Mouse (Mus musculus) MEL (cell line): ENCODE data around the gene Grk5. TPM values are rescaled to one million over a fixed set of nuclear protein-coding genes. Genes with fewer than 3 reads are reported as not detected.
A peak's percentile ranks its signal among the peaks of the same experiment; 100 is the strongest.

Experiments used
- DNase-seq: peaks from one replicate; pipeline ENCODE4 v3.0.0; 2011; ENCODE audit warnings: low read depth, low spot score
- H3K27ac ChIP-seq: 2 replicates; pipeline ENCODE4 v1.5.1; 2012; ENCODE audit warnings: low read depth, mild to moderate bottlenecking, control low read depth, low read length, moderate library complexity; ENCODE audit not compliant: control insufficient read depth
- H3K27me3 ChIP-seq, 2 experiments: fragments of 150-350 bp in 1 of 2; sonication (generic) in 1 of 2; 2 replicates each; pipeline ENCODE4 v1.6.1; 2012; ENCODE audit warnings: low read length in 2 of 2, mild to moderate bottlenecking in 2 of 2, improper control_type of control experiment in 1 of 2, moderate library complexity in 1 of 2; ENCODE audit not compliant: insufficient read depth in 2 of 2, control insufficient read depth in 1 of 2
- H3K36me3 ChIP-seq, 2 experiments: 2 replicates each; pipeline ENCODE4 v1.6.1; 2012 to 2014; ENCODE audit warnings: low read length in 2 of 2, improper control_type of control experiment in 1 of 2, inconsistent platforms in 1 of 2, mild to moderate bottlenecking in 1 of 2; ENCODE audit not compliant: insufficient read depth in 2 of 2, control insufficient read depth in 1 of 2
- H3K4me1 ChIP-seq, 2 experiments: fragments of 150-350 bp in 1 of 2; sonication (generic) in 1 of 2; 2 replicates each; pipeline ENCODE4 v1.6.1; 2012; ENCODE audit warnings: low read length in 2 of 2, improper control_type of control experiment in 1 of 2, mild to moderate bottlenecking in 1 of 2; ENCODE audit not compliant: insufficient read depth in 2 of 2, control insufficient read depth in 1 of 2
- H3K4me3 ChIP-seq, 2 experiments: fragments of 150-350 bp in 1 of 2; sonication (generic) in 1 of 2; 2 replicates each; pipeline ENCODE4 v1.5.1; 2012; ENCODE audit warnings: low read depth in 2 of 2, low read length in 2 of 2, mild to moderate bottlenecking in 2 of 2, moderate library complexity in 2 of 2, control low read depth in 1 of 2, improper control_type of control experiment in 1 of 2; ENCODE audit not compliant: control insufficient read depth in 1 of 2, insufficient read depth in 1 of 2
- H3K79me2 ChIP-seq: 2 replicates; pipeline ENCODE4 v1.6.1; 2012; ENCODE audit warnings: mild to moderate bottlenecking, low read length, moderate library complexity; ENCODE audit not compliant: control insufficient read depth, poor library complexity, insufficient read depth
- H3K9ac ChIP-seq: 2 replicates; pipeline ENCODE4 v1.6.1; 2012; ENCODE audit warnings: low read depth, mild to moderate bottlenecking, control low read depth, low read length, moderate library complexity; ENCODE audit not compliant: control insufficient read depth, poor library complexity, severe bottlenecking
- H3K9me3 ChIP-seq: fragments of 150-350 bp; sonication (generic); replicated peaks from 2 replicates; pipeline ENCODE4 v1.6.1; 2012; ENCODE audit warnings: mild to moderate bottlenecking, low read length, improper control_type of control experiment, moderate library complexity; ENCODE audit not compliant: insufficient read depth
- BHLHE40 ChIP-seq: IDR thresholded peaks from 2 replicates; pipeline ENCODE4 v1.6.1; 2012; ENCODE audit warnings: low read depth, mild to moderate bottlenecking, inconsistent platforms, low read length, improper control_type of control experiment, borderline replicate concordance
- CHD1 ChIP-seq: IDR thresholded peaks from 2 replicates; pipeline ENCODE4 v1.6.1; 2012; ENCODE audit warnings: low read depth, mild to moderate bottlenecking, inconsistent platforms, low read length, improper control_type of control experiment
- CHD2 ChIP-seq: IDR thresholded peaks from 2 replicates; pipeline ENCODE4 v1.6.1; 2011; ENCODE audit warnings: low read length, improper control_type of control experiment
- ELF1 ChIP-seq: IDR thresholded peaks from 2 replicates; pipeline ENCODE4 v1.6.1; 2014; ENCODE audit warnings: low read depth, mild to moderate bottlenecking, inconsistent platforms, low read length, improper control_type of control experiment, moderate library complexity
- EP300 ChIP-seq, 2 experiments: IDR thresholded peaks; 2 replicates each; pipeline ENCODE4 v1.6.1; 2011; ENCODE audit warnings: improper control_type of control experiment in 2 of 2, low read length in 2 of 2, low read depth in 1 of 2, mild to moderate bottlenecking in 1 of 2
- ETS1 ChIP-seq: IDR thresholded peaks from 2 replicates; pipeline ENCODE4 v1.6.1; 2012; ENCODE audit warnings: low read depth, mild to moderate bottlenecking, inconsistent platforms, low read length, improper control_type of control experiment, moderate library complexity
- GABPA ChIP-seq: IDR thresholded peaks from 2 replicates; pipeline ENCODE4 v1.6.1; 2012; ENCODE audit warnings: low read depth, mild to moderate bottlenecking, inconsistent platforms, low read length, improper control_type of control experiment, moderate library complexity
- JUND ChIP-seq: IDR thresholded peaks from 2 replicates; pipeline ENCODE4 v1.6.1; 2011; ENCODE audit warnings: low read depth, mild to moderate bottlenecking, improper control_type of control experiment, low read length
- MAX ChIP-seq: IDR thresholded peaks from 2 replicates; pipeline ENCODE4 v1.6.1; 2011; ENCODE audit warnings: low read length, improper control_type of control experiment
- MAZ ChIP-seq: IDR thresholded peaks from 2 replicates; pipeline ENCODE4 v1.6.1; 2012; ENCODE audit warnings: low read depth, mild to moderate bottlenecking, inconsistent platforms, low read length, improper control_type of control experiment
- MXI1 ChIP-seq: IDR thresholded peaks from 2 replicates; pipeline ENCODE4 v1.6.1; 2011; ENCODE audit warnings: mild to moderate bottlenecking, low read depth, low read length, improper control_type of control experiment
- MYB ChIP-seq: IDR thresholded peaks from 2 replicates; pipeline ENCODE4 v1.6.1; 2011; ENCODE audit warnings: mild to moderate bottlenecking, low read depth, low read length, improper control_type of control experiment
- MYC ChIP-seq: IDR thresholded peaks from 2 replicates; pipeline ENCODE4 v1.6.1; 2011; ENCODE audit warnings: low read depth, mild to moderate bottlenecking, low read length, improper control_type of control experiment, moderate library complexity
- NELFE ChIP-seq: IDR thresholded peaks from 2 replicates; pipeline ENCODE4 v1.6.1; 2011; ENCODE audit warnings: low read depth, low read length, improper control_type of control experiment
- NRF1 ChIP-seq: IDR thresholded peaks from 2 replicates; pipeline ENCODE4 v1.6.1; 2014; ENCODE audit warnings: low read depth, mild to moderate bottlenecking, inconsistent platforms, low read length, improper control_type of control experiment, moderate library complexity; ENCODE audit not compliant: poor library complexity, insufficient read depth, severe bottlenecking
- POLR2A ChIP-seq, 2 experiments: IDR thresholded peaks; 2 replicates each; pipeline ENCODE4 v1.6.1; 2011 to 2012; ENCODE audit warnings: low read length in 2 of 2, mild to moderate bottlenecking in 2 of 2, control low read depth in 1 of 2, improper control_type of control experiment in 1 of 2, low read depth in 1 of 2, moderate library complexity in 1 of 2; ENCODE audit not compliant: control insufficient read depth in 1 of 2, insufficient read depth in 1 of 2, poor library complexity in 1 of 2
- POLR2AphosphoS2 ChIP-seq: IDR thresholded peaks from 2 replicates; pipeline ENCODE4 v1.6.1; 2011; ENCODE audit warnings: low read length, improper control_type of control experiment
- RAD21 ChIP-seq: IDR thresholded peaks from 2 replicates; pipeline ENCODE4 v1.6.1; 2011; ENCODE audit warnings: mild to moderate bottlenecking, low read depth, low read length, improper control_type of control experiment
- RCOR1 ChIP-seq: IDR thresholded peaks from 2 replicates; pipeline ENCODE4 v1.6.1; 2012; ENCODE audit warnings: low read depth, mild to moderate bottlenecking, inconsistent platforms, low read length, improper control_type of control experiment
- TAL1 ChIP-seq: IDR thresholded peaks from 2 replicates; pipeline ENCODE4 v1.6.1; 2012; ENCODE audit warnings: mild to moderate bottlenecking, inconsistent platforms, low read length, moderate library complexity, mixed read lengths
- TBP ChIP-seq: IDR thresholded peaks from 2 replicates; pipeline ENCODE4 v1.8.0; 2011; ENCODE audit warnings: low read depth, low read length, improper control_type of control experiment
- TCF12 ChIP-seq: IDR thresholded peaks from 2 replicates; pipeline ENCODE4 v1.6.1; 2014; ENCODE audit warnings: low read depth, mild to moderate bottlenecking, inconsistent platforms, low read length, improper control_type of control experiment, moderate library complexity
- UBTF ChIP-seq: IDR thresholded peaks from 2 replicates; pipeline ENCODE4 v1.6.1; 2012; ENCODE audit warnings: low read depth, mild to moderate bottlenecking, inconsistent platforms, low read length, improper control_type of control experiment, moderate library complexity, borderline replicate concordance; ENCODE audit not compliant: insufficient read depth
- USF1 ChIP-seq: IDR thresholded peaks from 2 replicates; pipeline ENCODE4 v1.6.1; 2014; ENCODE audit warnings: low read depth, mild to moderate bottlenecking, inconsistent platforms, low read length, improper control_type of control experiment, moderate library complexity
- ZC3H11A ChIP-seq: IDR thresholded peaks from 2 replicates; pipeline ENCODE4 v1.6.1; 2012; ENCODE audit warnings: low read depth, mild to moderate bottlenecking, inconsistent platforms, low read length, improper control_type of control experiment
- ZKSCAN1 ChIP-seq: IDR thresholded peaks from 2 replicates; pipeline ENCODE4 v1.6.1; 2012; ENCODE audit warnings: low read depth, mild to moderate bottlenecking, inconsistent platforms, low read length, improper control_type of control experiment, moderate library complexity
- ZMIZ1 ChIP-seq: IDR thresholded peaks from 2 replicates; pipeline ENCODE4 v1.6.1; 2012; ENCODE audit warnings: low read depth, mild to moderate bottlenecking, inconsistent platforms, low read length, improper control_type of control experiment, moderate library complexity
- ZNF384 ChIP-seq: IDR thresholded peaks from 2 replicates; pipeline ENCODE4 v1.6.1; 2012; ENCODE audit warnings: low read depth, mild to moderate bottlenecking, inconsistent platforms, low read length, improper control_type of control experiment
- polyA plus RNA-seq, 2 experiments: library from polyadenylated mRNA; stranded (reverse) in 1 of 2; unstranded in 1 of 2; fragments of >175 nt in 1 of 2; fragments of >200 nt in 1 of 2; gene quantifications; 2 replicates each; pipeline versions ENCODE4 v1.2.1 to v1.2.4; 2012; ENCODE audit warnings: low replicate concordance in 2 of 2, low read depth in 1 of 2; ENCODE audit not compliant: insufficient read length in 2 of 2, insufficient read depth in 1 of 2, missing spikeins in 1 of 2
- total RNA-seq: library from RNA; depleted of rRNA; stranded (reverse); fragments of 300-350 nt; gene quantifications from 2 replicates; pipeline ENCODE4 v1.2.3, GENCODE M21; 2012

Grk5 gene
- total and polyA plus RNA-seq, 3 experiments: 4.2 to 8.1 TPM; not detected in 1

- H3K36me3 ChIP-seq: peaks cover 0 to 21% of the 10 kb centered on the region in 2 experiments; a peak in 2 of 4 replicates
- TF ChIP-seq JUND (no peak), MAZ (no peak), ELF1 (no peak), POLR2AphosphoS2 (no peak), ZNF384 (no peak), EP300 (IDR thresholded peaks at IDR 0.05; ENCODE audit: low read depth in 1 of 2, low read length in 2 of 2) (no peak), BHLHE40 (no peak), ZMIZ1 (no peak), ZC3H11A (no peak), RAD21 (no peak), CHD2 (no peak), CHD1 (no peak), UBTF (no peak), POLR2A (IDR thresholded peaks at IDR 0.05; ENCODE audit: control insufficient read depth in 1 of 2, insufficient read depth in 1 of 2, low read depth in 1 of 2, low read length in 2 of 2, poor library complexity in 1 of 2) (no peak), ZKSCAN1 (no peak), GABPA (no peak), MXI1 (no peak), RCOR1 (no peak), USF1 (no peak)
- TF ChIP-seq, all 39 proteins: peak for 0
- Histone ChIP-seq H3K9ac (no peak overlapping the region), H3K27ac (no peak overlapping the region), H3K4me3 (no peak overlapping the region), H3K4me1 (peaks cover 9 to 16% of the 10 kb centered on the region in 2 experiments), H3K9me3 (no peaks in the 10 kb centered on the region), H3K27me3 (no peaks in the 10 kb centered on the region), H3K79me2 (no peaks in the 10 kb centered on the region)
- DNase-seq: no peak
Measured at GRCm38 (mm10) chr19:60845731-60846130, 43.8 kb upstream of the Grk5 start.

- Histone ChIP-seq H3K36me3 (peaks cover 11 to 15% of the 10 kb centered on the region in 2 experiments), H3K79me2 (no peaks in the 10 kb centered on the region), H3K27ac (peak within 1 kb of the TSS; percentile 67), H3K9me3 (no peaks in the 10 kb centered on the region), H3K27me3 (no peaks in the 10 kb centered on the region), H3K4me3 (peak within 1 kb of the TSS; percentile 51 to 62), H3K9ac (peak within 1 kb of the TSS; percentile 57), H3K4me1 (peaks cover 4% of the 10 kb centered on the region in 2 experiments; a peak in 2 of 4 replicates)
- peak; percentile 100 for DNase-seq
- TF ChIP-seq NRF1 (peak; percentile 42; the same call in 1 of the 2 replicates), ZNF384 (no peak), MAX (peak; percentile 74), TCF12 (peak; percentile 69), ETS1 (peak; percentile 56; the same call in 1 of the 2 replicates), ZMIZ1 (peak; percentile 92), RAD21 (no peak), JUND (no peak), RCOR1 (0 out of 2 replicates have a peak, but pooled peaks have one; percentile 10), EP300 (IDR thresholded peaks at IDR 0.05; ENCODE audit: low read depth in 1 of 2, low read length in 2 of 2) (peak in 1 of 2 experiments; percentile 26; a peak in 1 of 4 replicates), NELFE (peak; percentile 51), POLR2A (IDR thresholded peaks at IDR 0.05; ENCODE audit: control insufficient read depth in 1 of 2, insufficient read depth in 1 of 2, low read depth in 1 of 2, low read length in 2 of 2, poor library complexity in 1 of 2) (peak; percentile 69 to 78), MXI1 (peak; percentile 85), ELF1 (peak; percentile 71), MAZ (peak; percentile 72; the same call in 1 of the 2 replicates), USF1 (0 out of 2 replicates have a peak, but pooled peaks have one; percentile 20), TAL1 (no peak), MYB (no peak), MYC (peak; percentile 78), UBTF (no peak), CHD1 (no peak), TBP (peak; percentile 85)
Measured at GRCm38 (mm10) chr19:60860868-60861700, 28.5 kb upstream of the Grk5 start, which contains the start of gene Sfxn4. Sfxn4 (minus strand) TSS chr19:60861479.
